ENCODE assay signal across 11 mouse cellular contexts in the genomic region with DNA sequence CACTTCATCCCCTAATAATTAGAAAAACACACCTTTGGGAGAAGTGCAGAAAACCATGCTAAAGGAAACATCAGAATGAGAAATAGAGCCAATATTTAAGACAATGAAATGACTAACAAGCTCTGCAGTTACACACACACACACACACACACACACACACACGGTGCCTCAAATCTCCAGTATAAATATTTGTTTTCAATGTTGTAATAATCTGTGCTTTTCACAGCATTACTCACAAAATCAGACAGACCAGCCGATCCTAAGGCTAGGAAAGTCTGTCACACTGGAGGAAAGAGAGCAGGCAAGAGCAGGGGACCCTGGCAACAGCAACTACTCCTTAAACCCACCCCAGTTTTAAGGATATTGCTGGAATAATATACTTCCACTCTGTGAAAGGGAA.
A peak's percentile ranks its signal among the peaks of the same experiment; 100 is the strongest.
DNase-seq lines count a peak whose midpoint lies in the region; ATAC-seq and TF ChIP-seq lines count a peak whose summit lies in the region.
"Had no signal": no experiment of that assay in that cellular context is flagged by ENCODE, and none has a peak within 500 bp of the region (broad histone marks: within the 10 kb centered on the region; RNA-seq: fewer than 3 reads in every experiment).

No protein-coding gene starts in this region.

- H3K9ac ChIP-seq in hindbrain, embryonic 14.5 days = no peak overlapping the region
- no peak overlapping the region for H3K9ac ChIP-seq in hindbrain, embryonic 11.5 days (ENCODE audit: low read depth, low read length)
- H3K9ac ChIP-seq in stomach, embryonic 15.5 days = no peak overlapping the region
- no peak overlapping the region for H3K9ac ChIP-seq in liver, postnatal 0 days (replicated peaks)
- H3K9ac ChIP-seq: liver, embryonic 14.5 days; midbrain, embryonic 15.5 days had no signal

- no peak for TF ChIP-seq CTCF in testis, adult 2 months (IDR thresholded peaks at IDR 0.05; ENCODE audit: control insufficient read depth, insufficient read depth, insufficient replicate concordance, low read depth, low read length)
- TF ChIP-seq CTCF in liver, postnatal 0 days (IDR thresholded peaks at IDR 0.05; ENCODE audit: low read depth) = no peak

- no peaks in the 10 kb centered on the region for H3K36me3 ChIP-seq in hindbrain, embryonic 14.5 days (replicated peaks; ENCODE audit: control insufficient read depth, insufficient read depth)
- H3K36me3 ChIP-seq in hindbrain, embryonic 11.5 days (ENCODE audit: control insufficient read depth, insufficient read depth, low read length) = no peaks in the 10 kb centered on the region
- no peaks in the 10 kb centered on the region for H3K36me3 ChIP-seq in testis, adult 2 months (ENCODE audit: control insufficient read depth, insufficient read depth, low read length)
- no peaks in the 10 kb centered on the region for H3K36me3 ChIP-seq in stomach, embryonic 15.5 days
- H3K36me3 ChIP-seq in liver, postnatal 0 days (replicated peaks; ENCODE audit: insufficient read depth, low read length) = no peaks in the 10 kb centered on the region
- H3K36me3 ChIP-seq: midbrain, embryonic 15.5 days had no signal

- no peak for ATAC-seq in hindbrain, embryonic 14.5 days (ENCODE audit: low FRiP score)
- ATAC-seq in hindbrain, embryonic 11.5 days (ENCODE audit: low FRiP score) = no peak
- no peak for ATAC-seq in stomach, embryonic 15.5 days (ENCODE audit: insufficient read depth, low FRiP score, low read depth)
- no peak for ATAC-seq in liver, postnatal 0 days
- ATAC-seq: midbrain, embryonic 15.5 days had no signal

- H3K4me1 ChIP-seq in hindbrain, embryonic 14.5 days (replicated peaks; ENCODE audit: control insufficient read depth, insufficient read depth, low read length) = peaks cover 15% of the 10 kb centered on the region
- no peaks in the 10 kb centered on the region for H3K4me1 ChIP-seq in hindbrain, embryonic 11.5 days (replicated peaks; ENCODE audit: control insufficient read depth, insufficient read depth, low read length)
- H3K4me1 ChIP-seq in testis, adult 2 months (ENCODE audit: control insufficient read depth, insufficient read depth, low read length) = no peaks in the 10 kb centered on the region
- H3K4me1 ChIP-seq in stomach, embryonic 15.5 days = 0 out of 2 replicates have a peak, but pooled peaks cover 5% of the 10 kb centered on the region
- H3K4me1 ChIP-seq in liver, postnatal 0 days (ENCODE audit: insufficient read depth) = peaks cover 3% of the 10 kb centered on the region; the same call in 1 of the 2 replicates
- H3K4me1 ChIP-seq: midbrain, embryonic 15.5 days had no signal

- 72% methylated on average over 2 of the region's 2 CpGs for WGBS in hindbrain, embryonic 14.5 days
- 68% methylated on average over 2 of the region's 2 CpGs for WGBS in hindbrain, embryonic 11.5 days
- WGBS in stomach, embryonic 15.5 days = 29% methylated on average over 2 of the region's 2 CpGs
- 56% methylated on average over 2 of the region's 2 CpGs for WGBS in liver, postnatal 0 days (ENCODE audit: insufficient replicate concordance)

- H3K4me2 ChIP-seq in hindbrain, embryonic 14.5 days (replicated peaks) = no peak overlapping the region
- H3K4me2 ChIP-seq in hindbrain, embryonic 11.5 days (replicated peaks; ENCODE audit: low read depth, low read length) = no peak overlapping the region
- no peak overlapping the region for H3K4me2 ChIP-seq in stomach, embryonic 15.5 days
- H3K4me2 ChIP-seq in liver, postnatal 0 days (ENCODE audit: low read depth, low read length) = no peak overlapping the region

- no peaks in the 10 kb centered on the region for H3K27me3 ChIP-seq in hindbrain, embryonic 14.5 days (ENCODE audit: control insufficient read depth, insufficient read depth, low read length)
- no peaks in the 10 kb centered on the region for H3K27me3 ChIP-seq in hindbrain, embryonic 11.5 days (ENCODE audit: control insufficient read depth, insufficient read depth, low read length)
- H3K27me3 ChIP-seq in testis, adult 2 months (ENCODE audit: control insufficient read depth, insufficient read depth, low read length) = no peaks in the 10 kb centered on the region
- H3K27me3 ChIP-seq in stomach, embryonic 15.5 days (replicated peaks) = no peaks in the 10 kb centered on the region
- 0 out of 2 replicates have a peak, but pooled peaks cover 4% of the 10 kb centered on the region for H3K27me3 ChIP-seq in liver, postnatal 0 days (ENCODE audit: insufficient read depth, low read length)
- H3K27me3 ChIP-seq: CH12.LX; midbrain, embryonic 15.5 days had no signal

- H3K27ac ChIP-seq in hindbrain, embryonic 14.5 days = 0 out of 2 replicates have a peak overlapping the region, but pooled peaks have one; percentile 11
- H3K27ac ChIP-seq in hindbrain, embryonic 11.5 days (ENCODE audit: low read depth, low read length) = no peak overlapping the region
- peak overlapping the region; percentile 10; the same call in 1 of the 2 replicates for H3K27ac ChIP-seq in testis, adult 2 months (ENCODE audit: control insufficient read depth, insufficient read depth, low read depth, low read length)
- H3K27ac ChIP-seq in stomach, embryonic 15.5 days = peak overlapping the region; percentile 53
- no peak overlapping the region for H3K27ac ChIP-seq in liver, postnatal 0 days (ENCODE audit: low read depth)
- H3K27ac ChIP-seq: liver, embryonic 14.5 days; midbrain, embryonic 15.5 days had no signal

- no peak for DNase-seq in hindbrain, embryonic 14.5 days (ENCODE audit: low spot score)
- no peak for DNase-seq in hindbrain, embryonic 11.5 days (ENCODE audit: low spot score)
- no peak for DNase-seq in testis, postnatal 10 days (ENCODE audit: low spot score)
- DNase-seq in fibroblast of lung, adult 2 months (ENCODE audit: low read depth) = peak; percentile 36
- no peak for DNase-seq in liver, postnatal 0 days
- DNase-seq in adrenal gland, adult 2 months = no peak

- TF ChIP-seq POLR2A in testis, adult 2 months (IDR thresholded peaks at IDR 0.05; ENCODE audit: control insufficient read depth, low read depth, low read length) = no peak

- H3K4me3 ChIP-seq in hindbrain, embryonic 14.5 days (replicated peaks; ENCODE audit: low read length) = no peak overlapping the region
- H3K4me3 ChIP-seq in hindbrain, embryonic 11.5 days (ENCODE audit: low read depth, low read length) = no peak overlapping the region
- no peak overlapping the region for H3K4me3 ChIP-seq in testis, adult 2 months (ENCODE audit: control insufficient read depth, low read depth, low read length)
- no peak overlapping the region for H3K4me3 ChIP-seq in stomach, embryonic 15.5 days (replicated peaks)
- no peak overlapping the region for H3K4me3 ChIP-seq in liver, postnatal 0 days (ENCODE audit: low read depth, low read length)
- H3K4me3 ChIP-seq: midbrain, embryonic 15.5 days had no signal

- TF ChIP-seq EP300 in liver, postnatal 0 days (IDR thresholded peaks at IDR 0.05; ENCODE audit: low read depth) = no peak

- H3K9me3 ChIP-seq in hindbrain, embryonic 14.5 days (ENCODE audit: control insufficient read depth, low read length) = no peaks in the 10 kb centered on the region
- peaks cover 3% of the 10 kb centered on the region; the same call in 1 of the 2 replicates for H3K9me3 ChIP-seq in hindbrain, embryonic 11.5 days (ENCODE audit: control insufficient read depth, low read length)
- no peaks in the 10 kb centered on the region for H3K9me3 ChIP-seq in stomach, embryonic 15.5 days
- no peaks in the 10 kb centered on the region for H3K9me3 ChIP-seq in liver, postnatal 0 days (ENCODE audit: low read length)
- H3K9me3 ChIP-seq: midbrain, embryonic 15.5 days had no signal

Comparison
In these comparisons a context has a peak if more than half of its experiments do, and no peak if none do; other contexts are left out.
1. H3K27ac ChIP-seq: peak in hindbrain, embryonic 14.5 days (single experiment), testis, adult 2 months (single experiment) and stomach, embryonic 15.5 days (single experiment); none in hindbrain, embryonic 11.5 days (single experiment) and liver, postnatal 0 days (single experiment).